22 mouse cellular contexts compared by ENCODE assay signal in the genomic region with DNA sequence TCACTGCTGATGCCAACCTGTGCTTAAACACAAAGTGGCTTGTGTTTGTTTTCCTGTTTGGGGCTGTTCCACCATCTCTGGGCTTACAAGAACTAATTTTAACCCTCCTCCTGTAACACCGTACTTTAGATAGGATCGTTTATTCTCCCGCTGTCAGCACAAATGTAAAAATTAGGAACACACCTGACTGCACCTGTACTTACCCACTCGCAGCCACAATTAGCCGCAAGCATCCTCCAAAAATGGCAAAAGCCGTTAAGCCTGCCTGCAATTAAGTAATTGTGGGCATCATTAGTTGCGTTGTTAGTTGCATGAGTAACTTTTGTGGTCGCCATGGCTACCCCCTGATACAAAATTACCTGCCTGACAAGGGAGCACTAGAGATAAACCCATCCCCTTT.
"Had no signal": no experiment of that assay in that cellular context is flagged by ENCODE, and none has a peak within 500 bp of the region (broad histone marks: within the 10 kb centered on the region; RNA-seq: fewer than 3 reads in every experiment).

No protein-coding gene starts in this region.

- H3K4me1 ChIP-seq: limb, embryonic 13.5 days had no signal

- H3K9ac ChIP-seq: heart, embryonic 12.5 days; hindbrain, embryonic 14.5 days; kidney, embryonic 15.5 days; limb, embryonic 13.5 days; limb, embryonic 15.5 days; liver, embryonic 12.5 days; liver, embryonic 14.5 days had no signal

- H3K4me3 ChIP-seq: heart, embryonic 10.5 days; heart, embryonic 12.5 days; kidney, embryonic 15.5 days; left cerebral cortex, adult 2 months; limb, embryonic 13.5 days; limb, embryonic 15.5 days; liver, embryonic 12.5 days had no signal

- H3K9me3 ChIP-seq: heart, embryonic 10.5 days; heart, embryonic 12.5 days; kidney, embryonic 15.5 days; limb, embryonic 13.5 days; limb, embryonic 15.5 days; liver, embryonic 12.5 days had no signal

- H3K36me3 ChIP-seq: heart, embryonic 10.5 days; heart, embryonic 12.5 days; kidney, embryonic 15.5 days; limb, embryonic 13.5 days; limb, embryonic 15.5 days; liver, embryonic 12.5 days had no signal

- H3K27ac ChIP-seq: heart, embryonic 10.5 days; hindbrain, embryonic 14.5 days; hindbrain, postnatal 0 days; kidney, embryonic 15.5 days; kidney, postnatal 0 days; left cerebral cortex, adult 2 months; limb, embryonic 13.5 days; liver, embryonic 12.5 days; liver, embryonic 14.5 days had no signal

- DNase-seq: gastrocnemius, postnatal 14 days; gastrocnemius, postnatal 36 days; heart, adult 18-20 months; heart, postnatal 10 days; kidney, adult 11 months; kidney, adult 2 months; kidney, adult 9 months; kidney, postnatal 14 days; kidney, postnatal 36 days; left cerebral cortex, postnatal 4 days had no signal

- H3K27me3 ChIP-seq: heart, embryonic 12.5 days; kidney, embryonic 15.5 days; limb, embryonic 13.5 days; limb, embryonic 15.5 days; liver, embryonic 12.5 days had no signal

- H3K4me2 ChIP-seq: heart, embryonic 12.5 days; hindbrain, embryonic 14.5 days; kidney, embryonic 15.5 days; limb, embryonic 13.5 days; limb, embryonic 15.5 days; liver, embryonic 12.5 days had no signal

- ATAC-seq: hindbrain, postnatal 0 days; intestine, embryonic 16.5 days; liver, embryonic 12.5 days had no signal
